ENCODE assay signal across 9 mouse cellular contexts in genomic region chr19:44545321-44546041, GRCm38 (mm10). TPM values are rescaled to one million over a fixed set of nuclear protein-coding genes. Genes with fewer than 3 reads are reported as not detected.
A peak's percentile ranks its signal among the peaks of the same experiment; 100 is the strongest.
DNase-seq lines count a peak whose midpoint lies in the region; ATAC-seq and TF ChIP-seq lines count a peak whose summit lies in the region.
"Had no signal": no experiment of that assay in that cellular context is flagged by ENCODE, and none has a peak within 500 bp of the region (broad histone marks: within the 10 kb centered on the region; RNA-seq: fewer than 3 reads in every experiment).

Sec31b (minus strand) TSS chr19:44545864.

- intact Hi-C loops in heart, adult 2 months (cut with DNase I): loop anchor here (10.0 kb wide), 1 partner anchor 301 kb away; no protein-coding TSS in a partner anchor

- TF ChIP-seq EP300 in heart, adult 2 months (IDR thresholded peaks at IDR 0.05; ENCODE audit: insufficient read depth, low read depth, low read length): no peak

- no peaks in the 10 kb centered on the region for H3K4me1 ChIP-seq in heart, adult 2 months (ENCODE audit: control insufficient read depth, insufficient read depth, low read length)
- H3K4me1 ChIP-seq in lung, embryonic 14.5 days (ENCODE audit: insufficient read depth): no peaks in the 10 kb centered on the region
- peaks cover 6% of the 10 kb centered on the region for H3K4me1 ChIP-seq in olfactory bulb, adult 2 months (ENCODE audit: control insufficient read depth, insufficient read depth, low read length)

- H3K4me3 ChIP-seq in heart, adult 2 months: peak within 1 kb of the TSS; percentile 63
- H3K4me3 ChIP-seq in lung, embryonic 14.5 days (ENCODE audit: low read depth, low read length): peak within 1 kb of the TSS; percentile 56
- peak within 1 kb of the TSS; percentile 46 for H3K4me3 ChIP-seq in olfactory bulb, adult 2 months (ENCODE audit: insufficient read depth, low read depth, low read length)

- peak; percentile 14 for DNase-seq in right cerebral cortex, adult 18-20 months
- DNase-seq in right cerebral cortex, postnatal 25 days: no peak
- DNase-seq in embryo, embryonic 10 days (ENCODE audit: low spot score): peak; percentile 74
- DNase-seq in heart, adult 2 months: peak; percentile 79 to 82
- DNase-seq in kidney, adult 18-20 months: peak; percentile 77
- DNase-seq in lung, embryonic 14.5 days: peak; percentile 34
- no peak for DNase-seq in MN1 (ENCODE audit: low spot score)

- H3K36me3 ChIP-seq in heart, adult 2 months (ENCODE audit: control insufficient read depth, insufficient read depth, low read length): no peaks in the 10 kb centered on the region; the same call in 1 of the 2 replicates
- peaks cover 24% of the 10 kb centered on the region for H3K36me3 ChIP-seq in lung, embryonic 14.5 days (ENCODE audit: insufficient read depth)

- WGBS in heart, adult 2 months: 3% methylated on average over 47 of the region's 47 CpGs
- under 1% methylated on average over 46 of the region's 47 CpGs for WGBS in lung, embryonic 14.5 days
- WGBS in olfactory bulb, adult 2 months: 4% methylated on average over 47 of the region's 47 CpGs

- no peaks in the 10 kb centered on the region for H3K79me2 ChIP-seq in heart, adult 2 months (replicated peaks; ENCODE audit: control insufficient read depth, insufficient read depth, low read length)

- H3K27ac ChIP-seq in heart, adult 2 months: peak within 1 kb of the TSS; percentile 69
- no peak within 1 kb of the TSS for H3K27ac ChIP-seq in lung, embryonic 14.5 days (ENCODE audit: low read depth)
- no peak within 1 kb of the TSS for H3K27ac ChIP-seq in olfactory bulb, adult 2 months (ENCODE audit: insufficient read depth, low read depth, low read length)
- H3K27ac ChIP-seq: macrophage had no signal

- no peaks in the 10 kb centered on the region for H3K27me3 ChIP-seq in heart, adult 2 months (ENCODE audit: control insufficient read depth, insufficient read depth, low read length)
- peaks cover 6% of the 10 kb centered on the region; the same call in 1 of the 2 replicates for H3K27me3 ChIP-seq in lung, embryonic 14.5 days (ENCODE audit: insufficient read depth, low read length)

- TF ChIP-seq CTCF in heart, adult 2 months (IDR thresholded peaks at IDR 0.05): no peak
- TF ChIP-seq CTCF in lung, embryonic 14.5 days (IDR thresholded peaks at IDR 0.05; ENCODE audit: low read depth): no peak
- no peak for TF ChIP-seq CTCF in olfactory bulb, adult 2 months (IDR thresholded peaks at IDR 0.05; ENCODE audit: insufficient read depth, low read depth, low read length)

- H3K4me2 ChIP-seq in lung, embryonic 14.5 days: peak within 1 kb of the TSS; percentile 86

- 0 out of 2 replicates have a peak, but pooled peaks cover 4% of the 10 kb centered on the region for H3K9me3 ChIP-seq in lung, embryonic 14.5 days (ENCODE audit: low read depth, low read length)

- peak; percentile 31; the same call in 1 of the 2 replicates for ATAC-seq in lung, embryonic 14.5 days (ENCODE audit: insufficient read depth)

- peak within 1 kb of the TSS; percentile 93 for H3K9ac ChIP-seq in heart, adult 2 months (ENCODE audit: low read depth, low read length)
- peak within 1 kb of the TSS; percentile 56 for H3K9ac ChIP-seq in lung, embryonic 14.5 days

- TF ChIP-seq POLR2A in heart, adult 2 months (IDR thresholded peaks at IDR 0.05; ENCODE audit: insufficient read depth, low read depth, low read length): no peak; the same call in 1 of the 2 replicates
- TF ChIP-seq POLR2A in olfactory bulb, adult 2 months (IDR thresholded peaks at IDR 0.05; ENCODE audit: insufficient read depth, low read depth, low read length): no peak

RNA-seq across cellular contexts. Expression of gene Sec31b, which starts in this region (rescaled TPM):
- 10 to 100 TPM in 1 of 2 experiments, 1 to 10 TPM in 1; 8.4 to 10.5 TPM for total RNA-seq in heart, adult 2 months (2021)
- polyA plus RNA-seq in heart, adult 2 months (2012; rRNA removed): 16.9 and 18.5 TPM in 2 replicates
- 0.30 and 0.45 TPM in 2 replicates for polyA plus RNA-seq in lung, embryonic 14.5 days (2014; fragmentation: Nextera tagmentation; extraction: Ambion mirVana)
- not detected in 2 replicates for polyA plus RNA-seq in olfactory bulb, adult 2 months (2012; ENCODE audit: insufficient read depth, insufficient read length, low replicate concordance, missing spikeins)

Comparison
In these comparisons a context has a peak if more than half of its experiments do, and no peak if none do; other contexts are left out.
1. RNA of gene Sec31b (polyA plus RNA-seq): 16.9 to 18.5 TPM in heart, adult 2 months; 0.30 to 0.45 TPM in lung, embryonic 14.5 days and not detected in olfactory bulb, adult 2 months; every median in the first group is over 10 times any median in the second.
2. DNase-seq: peak in right cerebral cortex, adult 18-20 months (single experiment), embryo, embryonic 10 days (single experiment), heart, adult 2 months (2 of 2) and kidney, adult 18-20 months (single experiment); none in right cerebral cortex, postnatal 25 days (single experiment) and MN1 (single experiment).
3. Peak in DNase-seq, ATAC-seq, H3K4me3 ChIP-seq, H3K9ac ChIP-seq and H3K4me2 ChIP-seq in lung, embryonic 14.5 days; RNA of the gene not detected or under 1 TPM.
4. Peak in every context shown above with its lines, with median percentiles within 50 percentile points of each other: H3K4me3 ChIP-seq.